Mouse (Mus musculus) brain, embryonic 14.5 days (tissue): ENCODE data around the gene Wnt1.
A peak's percentile ranks its signal among the peaks of the same experiment; 100 is the strongest.

Source experiments
- CTCF ChIP-seq: fragments of 200-500 bp; IDR thresholded peaks from 2 replicates; pipeline ENCODE4 v1.5.1; 2012; ENCODE audit warnings: inconsistent platforms, mild to moderate bottlenecking, moderate library complexity, borderline replicate concordance; ENCODE audit not compliant: insufficient read depth, insufficient read length; ENCODE audit errors: extremely low read depth
- POLR2A ChIP-seq: fragments of 200-500 bp; IDR thresholded peaks from 2 replicates; pipeline ENCODE4 v1.6.1; 2012; ENCODE audit warnings: mild to moderate bottlenecking, inconsistent platforms, borderline replicate concordance; ENCODE audit not compliant: poor library complexity, insufficient read depth, insufficient read length, severe bottlenecking; ENCODE audit errors: extremely low read depth

DNA sequence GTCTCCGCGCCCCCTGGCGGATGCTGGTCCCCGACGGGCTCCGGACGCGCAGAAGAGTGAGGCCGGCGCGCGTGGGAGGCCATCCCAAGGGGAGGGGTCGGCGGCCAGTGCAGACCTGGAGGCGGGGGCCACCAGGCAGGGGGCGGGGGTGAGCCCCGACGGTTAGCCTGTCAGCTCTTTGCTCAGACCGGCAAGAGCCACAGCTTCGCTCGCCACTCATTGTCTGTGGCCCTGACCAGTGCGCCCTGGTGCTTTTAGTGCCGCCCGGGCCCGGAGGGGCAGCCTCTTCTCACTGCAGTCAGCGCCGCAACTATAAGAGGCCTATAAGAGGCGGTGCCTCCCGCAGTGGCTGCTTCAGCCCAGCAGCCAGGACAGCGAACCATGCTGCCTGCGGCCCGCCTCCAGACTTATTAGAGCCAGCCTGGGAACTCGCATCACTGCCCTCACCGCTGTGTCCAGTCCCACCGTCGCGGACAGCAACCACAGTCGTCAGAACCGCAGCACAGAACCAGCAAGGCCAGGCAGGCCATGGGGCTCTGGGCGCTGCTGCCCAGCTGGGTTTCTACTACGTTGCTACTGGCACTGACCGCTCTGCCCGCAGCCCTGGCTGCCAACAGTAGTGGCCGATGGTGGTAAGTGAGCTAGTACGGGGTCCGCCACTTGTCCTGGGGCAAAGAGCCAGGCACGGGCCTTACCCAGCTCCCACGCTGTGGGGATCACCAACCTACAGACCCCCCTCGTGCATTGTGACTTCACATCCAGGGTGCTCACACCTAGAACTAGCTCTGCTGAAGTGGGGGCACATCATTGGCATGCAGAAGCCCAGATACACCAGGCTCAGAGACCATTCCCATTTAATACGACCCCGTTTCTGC lies at the start of gene Wnt1:
- TF ChIP-seq POLR2A (no peak), CTCF (peak; percentile 59; the same call in 1 of the 2 replicates)
